Mouse (Mus musculus) lung, embryonic 16.5 days (tissue): ENCODE results near the gene Hist1h2ak. TPM values are rescaled to one million over a fixed set of nuclear protein-coding genes. Genes with fewer than 3 reads are reported as not detected.

Experiments used
- ATAC-seq: fragments of 200-750 bp; cut with Nextera tagmentation; 2 replicates; pipeline ENCODE4 v1.8.0; 2017; ENCODE audit warnings: low read depth, mild to moderate bottlenecking, moderate library complexity
- H3K27ac ChIP-seq: fragments of 300-500 bp; sonication (generic); 2 replicates; pipeline ENCODE4 v1.5.1; 2014; ENCODE audit warnings: mild to moderate bottlenecking, control low read depth, low read length
- H3K27me3 ChIP-seq: fragments of 300-500 bp; sonication (generic); 2 replicates; pipeline ENCODE4 v1.6.1; 2014; ENCODE audit warnings: low read depth, low read length, mixed read lengths; ENCODE audit not compliant: control insufficient read depth, insufficient read depth
- H3K36me3 ChIP-seq: fragments of 300-500 bp; sonication (generic); 2 replicates; pipeline ENCODE4 v1.6.1; 2014; ENCODE audit warnings: low read length; ENCODE audit not compliant: control insufficient read depth, insufficient read depth
- H3K4me1 ChIP-seq: fragments of 300-500 bp; sonication (generic); replicated peaks from 2 replicates; pipeline ENCODE4 v1.6.1; 2014; ENCODE audit warnings: low read length, mixed read lengths; ENCODE audit not compliant: control insufficient read depth, insufficient read depth
- H3K4me2 ChIP-seq: fragments of 300-500 bp; sonication (generic); 2 replicates; pipeline ENCODE4 v1.6.1; 2014; ENCODE audit warnings: low read depth, low read length, control low read depth
- H3K4me3 ChIP-seq: fragments of 300-500 bp; sonication (generic); 2 replicates; pipeline ENCODE4 v1.5.1; 2014; ENCODE audit warnings: mild to moderate bottlenecking, low read length, control low read depth
- H3K9ac ChIP-seq: fragments of 300-500 bp; sonication (generic); 2 replicates; pipeline ENCODE4 v1.6.1; 2014; ENCODE audit warnings: low read length, control low read depth
- H3K9me3 ChIP-seq: fragments of 300-500 bp; sonication (generic); 2 replicates; pipeline ENCODE4 v1.6.1; 2016; ENCODE audit warnings: low read length; ENCODE audit not compliant: control insufficient read depth
- WGBS: fragments of 180-500 bp; shearing (Covaris S2); extraction: QIAGEN DNeasy Blood & Tissue Kit; methylation state at CpG from one replicate; pipeline ENCODE4 v1.1.7; 2014; 5-methylcytosine and 5-hydroxymethylcytosine counted together
- microRNA-seq: library from miRNA; unstranded; fragments of <30 nt; microRNA quantifications from one replicate; pipeline ENCODE4, GENCODE M21; 2016
- polyA plus RNA-seq: library from polyadenylated mRNA; unstranded; fragments of >200 nt; fragmentation: Nextera tagmentation; extraction: Ambion mirVana; gene quantifications from 2 replicates; pipeline ENCODE4 v1.2.1, GENCODE M21; 2015

The Hist1h2ak gene
- polyA plus RNA-seq, 1 experiment from 2014 or later: 31.5 TPM

DNA sequence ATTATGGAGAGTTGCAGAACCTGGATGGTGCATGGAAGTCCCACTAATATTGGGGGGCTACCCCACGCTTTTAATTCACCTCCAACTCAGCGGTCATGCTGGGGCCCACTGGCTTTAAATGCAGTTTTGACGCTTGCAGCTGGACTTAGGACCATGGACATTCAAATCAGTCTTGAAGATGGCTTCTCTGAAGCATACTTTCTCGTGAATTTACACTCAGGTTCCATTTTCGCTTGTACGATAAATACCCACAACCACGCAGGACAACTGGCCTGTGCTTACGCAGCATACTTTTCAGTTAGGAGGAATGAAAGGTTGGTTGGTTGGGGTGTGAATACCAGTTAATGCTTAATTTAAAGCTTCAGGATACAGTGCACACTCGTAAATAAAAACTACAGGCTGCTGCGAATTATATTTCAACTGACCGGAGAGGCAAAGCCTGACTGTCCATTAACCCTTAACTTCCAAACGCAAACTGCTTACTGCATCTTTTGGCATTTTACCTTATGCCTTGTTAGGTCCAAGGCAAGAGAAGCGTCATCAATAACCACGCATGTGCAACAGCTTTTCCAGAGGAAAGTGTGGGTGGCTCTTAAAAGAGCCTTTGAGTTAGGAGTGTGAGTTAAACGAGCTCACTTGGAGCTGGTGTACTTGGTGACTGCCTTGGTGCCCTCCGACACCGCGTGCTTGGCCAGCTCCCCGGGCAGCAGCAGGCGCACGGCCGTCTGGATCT, 38.3 kb downstream of the Hist1h2ak start:
- no peaks in the 10 kb centered on the region for H3K36me3 ChIP-seq
- peak overlapping the region; percentile 72 for H3K9ac ChIP-seq
- H3K27me3 ChIP-seq: no peaks in the 10 kb centered on the region
- no peak for ATAC-seq
- no peaks in the 10 kb centered on the region for H3K9me3 ChIP-seq
- peak overlapping the region; percentile 51 for H3K4me3 ChIP-seq
- under 1% methylated on average over 21 of the region's 22 CpGs for WGBS
- H3K4me2 ChIP-seq: peak overlapping the region; percentile 59
- H3K4me1 ChIP-seq: peaks cover 23% of the 10 kb centered on the region
- H3K27ac ChIP-seq: peak overlapping the region; percentile 93

DNA sequence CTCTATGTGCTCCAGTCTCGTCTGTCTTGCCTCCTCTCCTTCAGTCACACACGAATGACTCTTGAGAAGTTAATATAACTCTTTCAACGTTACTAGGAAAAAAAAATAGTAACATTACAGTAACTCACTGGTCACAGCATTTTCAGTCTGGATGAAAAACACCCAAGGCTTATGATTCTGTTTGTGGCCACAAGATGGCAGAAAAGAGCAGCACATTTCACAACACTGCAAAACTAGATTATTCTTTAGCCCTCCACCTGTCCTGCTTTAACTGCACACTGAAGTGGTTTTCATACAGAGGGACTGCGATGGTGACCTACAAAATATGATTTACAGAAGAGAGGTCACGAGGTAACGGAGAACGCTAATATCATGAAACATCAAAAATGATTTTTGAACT, 38.9 kb downstream of the Hist1h2ak start:
- H3K9ac ChIP-seq: peak overlapping the region; percentile 72
- H3K4me3 ChIP-seq: peak overlapping the region; percentile 51
- H3K36me3 ChIP-seq: no peaks in the 10 kb centered on the region
- peak overlapping the region; percentile 59 for H3K4me2 ChIP-seq
- WGBS: 0% methylated on average over 7 of the region's 7 CpGs
- H3K27ac ChIP-seq: peak overlapping the region; percentile 93
- peaks cover 21% of the 10 kb centered on the region for H3K4me1 ChIP-seq
- H3K27me3 ChIP-seq: no peaks in the 10 kb centered on the region
- no peak for ATAC-seq
- no peaks in the 10 kb centered on the region for H3K9me3 ChIP-seq

DNA sequence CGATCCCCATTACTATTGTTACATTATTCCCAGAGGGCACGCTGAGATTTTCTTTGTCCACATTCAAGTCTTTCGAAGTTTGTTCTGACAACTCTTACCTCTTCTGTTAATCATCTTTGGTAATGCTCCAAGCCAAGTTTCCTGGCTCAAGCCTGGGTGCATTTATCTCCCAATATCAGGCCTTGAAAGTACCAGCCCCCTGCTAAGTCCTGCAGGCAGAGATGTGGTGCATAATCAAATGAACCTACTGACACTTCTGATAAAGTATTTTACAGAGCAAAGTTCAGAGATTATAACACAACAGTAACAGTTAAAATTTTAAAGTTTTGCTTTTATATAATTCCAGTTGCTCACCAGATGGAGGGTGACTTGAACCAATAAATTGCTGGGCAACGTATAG, 41.9 kb downstream of the Hist1h2ak start:
- Histone ChIP-seq H3K4me2 (peak overlapping the region; percentile 78), H3K9me3 (no peaks in the 10 kb centered on the region), H3K27ac (no peak overlapping the region), H3K36me3 (no peaks in the 10 kb centered on the region), H3K4me3 (peak overlapping the region; percentile 60), H3K9ac (peak overlapping the region; percentile 51), H3K4me1 (peaks cover 11% of the 10 kb centered on the region), H3K27me3 (no peaks in the 10 kb centered on the region)
- WGBS: 25% methylated on average over 4 of the region's 4 CpGs
- no peak for ATAC-seq

DNA sequence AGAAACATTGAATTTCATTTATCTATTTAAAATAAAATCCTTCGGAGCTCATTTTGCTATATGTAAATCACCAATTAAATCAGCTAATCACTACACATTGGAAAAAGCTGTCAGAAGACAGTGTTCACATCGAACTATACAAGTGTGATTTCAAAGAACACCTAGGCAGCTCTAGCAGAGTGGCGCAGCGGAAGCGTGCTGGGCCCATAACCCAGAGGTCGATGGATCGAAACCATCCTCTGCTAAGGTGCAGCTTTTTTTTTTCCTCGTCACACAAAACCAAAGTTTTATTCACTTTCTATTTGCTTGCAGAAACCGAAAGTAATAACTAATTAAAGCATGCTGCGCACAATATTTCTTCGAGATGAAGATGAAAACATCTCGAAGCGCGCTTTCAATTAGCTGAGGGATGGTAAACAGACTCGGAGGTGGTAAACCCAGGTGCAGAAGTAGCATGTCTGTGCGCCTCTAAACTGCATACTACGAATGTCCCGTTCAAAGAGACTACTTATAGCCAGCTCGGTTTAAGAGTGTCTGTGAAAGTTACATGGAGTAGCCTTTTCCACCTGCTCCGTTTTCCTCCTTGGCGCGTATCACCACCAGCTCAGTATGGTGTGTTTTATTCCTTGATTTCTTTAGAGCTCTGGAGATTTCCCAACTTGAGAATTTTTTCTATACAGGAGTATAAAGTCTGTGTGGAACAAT, 42.7 kb downstream of the Hist1h2ak start:
- peak overlapping the region; percentile 78 for H3K4me2 ChIP-seq
- H3K9me3 ChIP-seq: no peaks in the 10 kb centered on the region
- H3K36me3 ChIP-seq: no peaks in the 10 kb centered on the region
- H3K4me1 ChIP-seq: peaks cover 11% of the 10 kb centered on the region
- peak; percentile 78 for ATAC-seq
- peak overlapping the region; percentile 60 for H3K4me3 ChIP-seq
- H3K9ac ChIP-seq: peak overlapping the region; percentile 51
- no peaks in the 10 kb centered on the region for H3K27me3 ChIP-seq
- H3K27ac ChIP-seq: 0 out of 2 replicates have a peak overlapping the region, but pooled peaks have one; percentile 37
- 1% methylated on average over 22 of the region's 22 CpGs for WGBS

DNA sequence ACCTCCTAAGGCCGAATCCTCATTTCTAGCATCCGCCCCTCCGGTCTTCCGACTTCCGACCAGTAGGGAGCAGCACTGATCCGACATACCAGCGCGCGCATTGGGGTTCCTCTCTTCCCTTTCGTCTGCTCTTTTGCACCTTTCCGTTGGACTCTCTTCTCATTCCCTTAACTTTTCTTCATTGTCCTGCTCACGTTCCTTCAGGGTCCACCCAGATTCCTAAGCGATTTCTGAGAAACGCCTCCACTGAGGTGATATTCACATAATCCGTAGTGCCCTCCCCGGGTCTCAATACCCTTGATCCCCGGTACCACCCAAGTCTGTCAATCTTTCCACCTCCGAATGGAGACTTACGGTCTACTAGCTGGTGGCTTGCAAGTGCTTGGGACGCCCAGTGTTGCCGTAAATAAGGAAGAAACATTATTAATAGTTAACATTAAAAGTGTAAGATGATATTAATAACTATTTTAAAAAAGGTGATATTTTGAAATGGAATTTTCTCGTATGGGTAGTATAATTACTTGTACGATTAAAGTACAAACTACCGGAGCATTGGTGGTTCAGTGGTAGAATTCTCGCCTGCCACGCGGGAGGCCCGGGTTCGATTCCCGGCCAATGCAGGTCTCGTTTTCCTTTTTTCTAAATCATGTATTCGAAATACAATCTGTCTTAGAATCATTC, 43.5 kb downstream of the Hist1h2ak start:
- H3K36me3 ChIP-seq: no peaks in the 10 kb centered on the region
- peak overlapping the region; percentile 91 for H3K27ac ChIP-seq
- ATAC-seq: peak; percentile 82
- WGBS: under 1% methylated on average over 32 of the region's 32 CpGs
- H3K27me3 ChIP-seq: no peaks in the 10 kb centered on the region
- no peaks in the 10 kb centered on the region for H3K9me3 ChIP-seq
- peak overlapping the region; percentile 78 for H3K4me3 ChIP-seq
- H3K4me1 ChIP-seq: peaks cover 7% of the 10 kb centered on the region
- peak overlapping the region; percentile 48 for H3K4me2 ChIP-seq
- peak overlapping the region; percentile 76 for H3K9ac ChIP-seq

DNA sequence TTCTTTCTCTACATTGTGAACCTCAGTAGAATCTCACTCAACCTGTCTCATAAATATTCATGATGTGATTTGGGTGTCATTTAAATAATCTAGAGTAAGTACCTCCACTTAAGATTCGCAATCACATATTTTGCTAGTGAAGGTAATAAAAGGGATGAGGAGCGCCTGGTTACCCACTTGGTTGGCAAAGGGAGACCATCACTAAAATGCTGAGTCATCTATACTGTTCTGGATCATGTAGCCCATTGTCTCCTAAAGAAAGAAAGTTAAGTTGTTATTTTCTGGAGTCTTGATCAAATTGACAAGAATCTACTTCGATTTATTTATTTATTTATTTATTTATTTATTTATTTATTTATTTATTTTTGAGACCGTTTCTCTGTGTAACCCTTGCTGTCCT, 47.0 kb downstream of the Hist1h2ak start:
- no peaks in the 10 kb centered on the region for H3K9me3 ChIP-seq
- WGBS: 66% methylated on average over 4 of the region's 4 CpGs
- peaks cover 2% of the 10 kb centered on the region; the same call in 1 of the 2 replicates for H3K4me1 ChIP-seq
- H3K27me3 ChIP-seq: no peaks in the 10 kb centered on the region
- no peak for ATAC-seq
- H3K27ac ChIP-seq: no peak overlapping the region
- no peak overlapping the region for H3K9ac ChIP-seq
- H3K36me3 ChIP-seq: no peaks in the 10 kb centered on the region
- H3K4me2 ChIP-seq: no peak overlapping the region
- H3K4me3 ChIP-seq: no peak overlapping the region

Small RNAs within 50 kb of the gene (microRNA-seq; reads per million reads assigned to microRNA genes)
- not detected for gene Gm44346
- not detected for gene Gm44357
- gene Gm44367: not detected
- gene Gm44454: not detected

Other genes starting within 250 kb of the Hist1h2ak start
- gene Zkscan8, start 222.7 kb downstream of the Hist1h2ak start, polyA plus RNA-seq: 5.8 and 6.3 TPM in 2 replicates
- 0.11 and 0.24 TPM in 2 replicates for gene Olfr1366, start 211.0 kb downstream of the Hist1h2ak start, polyA plus RNA-seq
- gene Olfr1535, start 193.9 kb downstream of the Hist1h2ak start, polyA plus RNA-seq: 0.04 TPM in 1 of 2 replicates, not detected in the other
- gene Olfr1364, start 172.1 kb downstream of the Hist1h2ak start, polyA plus RNA-seq: not detected in 2 replicates
- gene Olfr1362, start 139.8 kb downstream of the Hist1h2ak start, polyA plus RNA-seq: not detected in 2 replicates
- gene Olfr11, start 111.3 kb downstream of the Hist1h2ak start, polyA plus RNA-seq: not detected in 2 replicates
- not detected in 2 replicates for gene Olfr1361, start 90.4 kb downstream of the Hist1h2ak start, polyA plus RNA-seq
- gene Olfr1360, start 76.4 kb downstream of the Hist1h2ak start, polyA plus RNA-seq: not detected in 2 replicates
- not detected in 2 replicates for gene Olfr1359, start 55.7 kb downstream of the Hist1h2ak start, polyA plus RNA-seq
- 3.4 and 4.5 TPM in 2 replicates for gene Hist1h2bl, start 37.7 kb downstream of the Hist1h2ak start, polyA plus RNA-seq
- 33.0 and 45.8 TPM in 2 replicates for gene Hist1h2ai, start 37.4 kb downstream of the Hist1h2ak start, polyA plus RNA-seq
- gene Hist1h3h, start 36.2 kb downstream of the Hist1h2ak start, polyA plus RNA-seq: 13.5 and 20.4 TPM in 2 replicates
- gene Hist1h2bm, start 31.8 kb downstream of the Hist1h2ak start, polyA plus RNA-seq: 4.9 and 5.8 TPM in 2 replicates
- 1.3 and 1.4 TPM in 2 replicates for gene Hist1h4j, start 18.8 kb downstream of the Hist1h2ak start, polyA plus RNA-seq
- gene Hist1h4k, start 3.3 kb downstream of the Hist1h2ak start, polyA plus RNA-seq: 2.0 and 5.4 TPM in 2 replicates
- 5.8 and 7.8 TPM in 2 replicates for gene Hist1h2bn, start 296 bp upstream of the Hist1h2ak start, polyA plus RNA-seq
- 23.4 and 24.2 TPM in 2 replicates for gene Hist1h1b, start 26.8 kb upstream of the Hist1h2ak start, polyA plus RNA-seq
- 103 and 124 TPM in 2 replicates for gene Hist1h3i, start 29.5 kb upstream of the Hist1h2ak start, polyA plus RNA-seq
- gene Hist1h2an, start 33.4 kb upstream of the Hist1h2ak start, polyA plus RNA-seq: 1.8 and 5.1 TPM in 2 replicates
- gene Hist1h2bp, start 33.6 kb upstream of the Hist1h2ak start, polyA plus RNA-seq: 1.0 and 1.2 TPM in 2 replicates
- gene Hist1h2bq, start 56.4 kb upstream of the Hist1h2ak start, polyA plus RNA-seq: 24.2 and 25.0 TPM in 2 replicates
- 3.4 TPM in 1 of 2 replicates, not detected in the other for gene Hist1h2ao, start 56.6 kb upstream of the Hist1h2ak start, polyA plus RNA-seq
- gene Hist1h4m, start 57.9 kb upstream of the Hist1h2ak start, polyA plus RNA-seq: not detected in 2 replicates
- gene Hist1h4n, start 78.4 kb upstream of the Hist1h2ak start, polyA plus RNA-seq: 19.0 and 22.4 TPM in 2 replicates
- gene Hist1h2ap, start 79.7 kb upstream of the Hist1h2ak start, polyA plus RNA-seq: 3,144 and 3,910 TPM in 2 replicates
- gene Hist1h2br, start 79.9 kb upstream of the Hist1h2ak start, polyA plus RNA-seq: 26.3 and 29.0 TPM in 2 replicates
- 7.9 and 12.5 TPM in 2 replicates for gene Zfp184, start 191.3 kb upstream of the Hist1h2ak start, polyA plus RNA-seq
- 0.16 and 0.18 TPM in 2 replicates for gene Pom121l2, start 227.4 kb upstream of the Hist1h2ak start, polyA plus RNA-seq